Mouse (Mus musculus) thymus, postnatal 10 days (tissue): ENCODE results near the gene Eif4g1.

Source experiments
- DNase-seq, 2 experiments: peaks; one replicate each; pipeline ENCODE4 v3.0.0; 2021; ENCODE audit warnings: low spot score in 2 of 2

Eif4g1 gene

GRCm38 (mm10) chr16:20706407-20707055, 38.4 kb downstream of the Eif4g1 start:
- DNase-seq: no peak

DNA sequence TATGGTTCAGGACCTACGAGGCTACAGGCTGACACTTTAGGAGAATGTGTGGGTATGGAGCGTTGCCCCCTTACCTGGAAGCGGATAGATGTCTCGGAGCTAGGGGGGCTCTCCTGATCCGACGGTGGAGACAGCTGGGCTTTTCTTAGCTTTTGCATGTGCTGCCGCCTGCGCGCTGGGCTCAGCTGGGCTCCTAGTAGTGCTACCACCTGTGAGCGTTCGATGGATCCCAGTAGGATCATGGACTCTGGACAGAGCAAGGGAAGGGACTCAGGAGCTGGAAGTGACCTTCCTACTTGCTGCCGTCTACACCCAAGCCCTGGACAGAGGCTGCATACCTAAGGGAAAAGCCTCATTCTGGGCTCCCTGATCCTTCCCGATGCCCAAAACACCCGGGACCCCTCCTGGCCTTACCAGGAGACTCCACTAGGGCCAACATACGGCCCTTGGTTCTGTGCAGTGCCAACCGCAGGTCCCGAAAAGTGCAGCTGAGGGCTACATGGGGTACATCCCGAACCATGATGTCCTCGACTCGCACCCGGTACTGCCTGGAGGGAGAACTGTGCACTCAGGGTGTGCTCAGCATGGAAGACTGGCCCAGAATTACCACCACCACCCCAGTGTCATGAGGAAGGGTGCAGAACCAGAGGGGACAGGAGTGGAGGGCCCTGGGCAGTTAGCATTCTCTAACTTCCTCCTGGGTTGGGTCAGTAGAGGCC, 40.3 kb downstream of the Eif4g1 start:
- no peak for DNase-seq

- DNase-seq: peak; percentile 44 to 81
Observed at GRCm38 (mm10) chr16:20708939-20709734, 41.0 kb downstream of the Eif4g1 start.

DNA sequence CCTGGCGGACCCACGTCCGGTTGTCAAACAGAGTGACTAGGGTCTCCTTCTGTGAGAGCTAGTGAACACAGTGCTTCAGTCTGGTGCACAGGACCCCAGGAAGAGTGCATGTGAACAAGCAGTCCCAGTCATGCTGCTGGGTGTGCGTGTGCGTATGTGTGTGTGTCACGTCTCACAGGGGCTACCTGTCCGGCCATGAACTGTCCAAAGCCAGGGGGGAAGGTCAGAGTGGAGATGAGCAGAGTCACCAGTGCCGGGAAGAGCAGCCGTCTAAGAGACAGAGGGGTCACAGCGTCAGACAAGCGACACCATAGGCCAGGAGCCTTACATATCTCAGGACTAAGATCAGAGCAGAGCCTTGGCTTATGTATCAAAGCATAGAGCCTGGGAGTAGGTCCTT, 42.3 kb downstream of the Eif4g1 start:
- no peak for DNase-seq

DNA sequence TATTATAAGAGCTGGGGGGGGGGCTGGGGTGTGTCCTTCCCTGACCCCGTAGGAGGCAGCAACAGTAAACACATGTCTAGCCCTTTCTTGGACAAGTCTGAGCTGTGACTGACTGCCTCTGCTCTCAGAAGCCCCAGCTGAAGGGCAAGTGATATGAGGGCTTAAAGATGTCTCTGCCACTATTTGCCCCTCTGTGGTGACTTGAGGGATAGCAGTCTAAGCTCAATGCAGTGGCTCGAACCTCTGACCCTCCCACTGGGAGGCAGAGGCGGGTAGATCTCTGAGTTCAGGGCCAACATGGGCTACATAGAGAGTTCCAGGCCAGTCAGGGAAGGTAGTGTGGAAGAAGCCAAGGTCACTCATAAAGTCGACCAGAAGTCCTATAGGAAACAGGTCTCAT, 42.7 kb downstream of the Eif4g1 start:
- DNase-seq: no peak

DNA sequence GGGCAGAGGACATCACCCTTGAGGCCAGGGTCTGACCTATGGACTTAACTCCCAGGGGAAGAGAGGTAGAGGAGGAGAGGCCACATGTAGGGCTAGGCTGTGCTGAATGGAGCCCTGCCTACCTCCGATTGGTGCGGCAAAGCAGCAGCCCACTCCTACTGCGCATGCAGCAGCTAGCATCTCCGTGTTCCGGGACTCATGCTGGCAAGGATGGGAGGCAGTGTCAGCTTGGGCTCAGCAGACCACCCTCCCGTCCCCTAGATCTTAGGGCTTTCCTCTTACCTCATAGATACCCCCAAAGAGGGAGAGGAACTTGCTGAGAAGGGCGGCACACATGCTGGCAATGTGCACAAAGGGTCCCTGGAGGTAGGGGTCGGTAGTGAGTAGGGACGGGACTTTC, 44.1 kb downstream of the Eif4g1 start:
- no peak for DNase-seq

DNA sequence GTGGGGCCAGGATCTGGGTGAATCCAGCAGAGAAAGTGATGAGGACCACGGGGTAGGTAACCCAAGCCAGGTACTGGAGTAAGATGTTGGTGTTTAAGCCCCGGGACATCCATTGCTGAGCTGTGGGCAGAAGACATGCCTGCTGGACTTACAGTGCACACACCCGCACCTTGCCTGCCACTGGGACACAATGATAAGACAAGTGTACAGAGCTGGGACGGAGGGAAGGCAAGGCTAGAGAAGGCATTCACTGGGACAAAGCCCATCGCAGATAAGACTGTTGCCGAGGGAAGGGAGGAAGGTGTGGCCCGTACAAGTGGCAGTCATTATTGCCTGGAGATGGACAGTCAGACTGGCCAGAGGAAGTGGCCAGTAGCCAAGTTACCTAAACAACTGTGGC, 44.8 kb downstream of the Eif4g1 start:
- DNase-seq: no peak

GRCm38 (mm10) chr16:20714307-20715080, 46.4 kb downstream of the Eif4g1 start:
- DNase-seq: no peak

- no peak for DNase-seq
Observed at GRCm38 (mm10) chr16:20715161-20715560, 47.0 kb downstream of the Eif4g1 start.

GRCm38 (mm10) chr16:20715566-20715965, 47.5 kb downstream of the Eif4g1 start:
- DNase-seq: no peak

- DNase-seq: peak; percentile 61 to 72
Observed at GRCm38 (mm10) chr16:20715976-20716840, 48.1 kb downstream of the Eif4g1 start.

- no peak for DNase-seq
Observed at GRCm38 (mm10) chr16:20716841-20717180, 48.7 kb downstream of the Eif4g1 start.

GRCm38 (mm10) chr16:20717181-20717977, 49.3 kb downstream of the Eif4g1 start, which contains the start of the genes Polr2h and Clcn2:
Gene Polr2h, plus strand, starts transcription at chr16:20717665.
Gene Clcn2, minus strand, starts transcription at chr16:20717746.
- peak; percentile 95 for DNase-seq

GRCm38 (mm10) chr16:20717978-20718670, 50.0 kb downstream of the Eif4g1 start:
- no peak for DNase-seq

DNA sequence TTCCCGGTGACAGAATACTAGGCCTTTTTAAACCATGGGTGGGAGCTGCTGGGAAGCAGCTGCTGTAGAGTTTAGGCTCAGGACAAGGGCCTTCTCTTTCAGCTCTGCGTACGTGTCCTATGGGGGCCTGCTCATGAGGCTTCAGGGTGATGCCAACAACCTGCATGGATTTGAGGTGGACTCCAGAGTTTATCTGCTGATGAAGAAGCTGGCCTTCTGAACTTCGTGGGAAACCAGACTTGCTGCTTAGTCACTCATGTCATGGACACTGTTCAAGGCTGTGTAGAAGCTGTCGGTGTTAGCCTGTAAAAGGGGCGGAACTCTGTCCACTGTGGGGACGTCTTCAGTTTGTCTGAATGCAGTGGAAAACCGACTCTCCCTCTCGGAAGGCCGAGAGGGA, 53.7 kb downstream of the Eif4g1 start:
- no peak for DNase-seq

DNA sequence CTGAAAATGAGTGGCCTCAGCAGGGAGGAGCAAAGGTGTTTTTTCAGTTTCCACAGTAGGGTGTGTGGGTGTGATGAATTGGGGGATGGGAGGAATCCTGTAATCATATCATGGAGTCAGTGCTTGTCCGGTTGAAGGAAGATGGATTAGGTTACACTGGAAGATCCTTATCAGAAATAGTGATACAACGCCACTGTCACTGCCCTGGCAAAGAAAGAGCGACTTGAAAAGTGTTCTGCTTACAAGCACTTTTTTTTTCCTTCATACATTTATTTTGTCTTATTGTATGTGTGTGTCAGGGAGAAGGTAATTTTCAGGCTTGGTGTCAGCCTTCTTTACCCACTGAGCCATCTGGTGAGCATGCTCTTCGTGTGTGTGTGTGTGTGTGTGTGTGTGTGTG, 54.6 kb downstream of the Eif4g1 start:
- no peak for DNase-seq

- DNase-seq: no peak
Observed at GRCm38 (mm10) chr16:20723247-20723646, 55.1 kb downstream of the Eif4g1 start.

GRCm38 (mm10) chr16:20724338-20724748, 56.2 kb downstream of the Eif4g1 start:
- no peak for DNase-seq

GRCm38 (mm10) chr16:20725321-20725720, 57.2 kb downstream of the Eif4g1 start:
- DNase-seq: no peak
